Mouse (Mus musculus) lung, adult 2 months (tissue): ENCODE data around the gene Trim13.
"Not testable (repeated sequence)": the region's sequence is repeated elsewhere in the genome, so short reads cannot be mapped to it uniquely, and the experiment has no call there.

Experiments
- CTCF ChIP-seq: fragments of 200-500 bp; IDR thresholded peaks from 2 replicates; pipeline ENCODE4 v1.5.1; 2011; ENCODE audit warnings: mild to moderate bottlenecking, low read length, control low read depth; ENCODE audit not compliant: insufficient read depth
- POLR2A ChIP-seq: fragments of 200-500 bp; IDR thresholded peaks from 2 replicates; pipeline ENCODE4 v1.6.1; 2011; ENCODE audit warnings: low read depth, mild to moderate bottlenecking, control low read depth, low read length, borderline replicate concordance; ENCODE audit errors: extremely low read depth

DNA sequence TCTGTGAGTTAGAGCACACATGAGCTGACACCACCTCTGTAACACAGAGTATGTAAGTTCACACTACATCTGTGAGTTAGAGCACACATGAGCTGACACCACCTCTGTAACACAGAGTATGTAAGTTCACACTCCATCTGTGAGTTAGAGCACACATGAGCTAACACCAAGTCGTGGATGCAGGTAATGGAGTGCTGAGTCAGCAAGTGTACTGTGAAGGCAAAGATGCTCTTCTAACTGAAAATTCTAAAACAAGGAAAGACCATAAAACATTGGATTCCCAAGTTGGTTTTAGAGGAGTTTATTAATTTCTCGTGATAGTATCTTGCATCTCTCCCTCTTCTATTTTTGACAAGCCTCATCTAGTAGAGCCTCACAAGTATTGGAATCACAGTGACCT, 8.0 kb downstream of the Trim13 start:
- TF ChIP-seq CTCF, POLR2A: not testable (repeated sequence)
